Mouse (Mus musculus) olfactory bulb, adult 2 months (tissue): Measurements from ENCODE around the gene Bmpr1b. TPM values are rescaled to one million over a fixed set of nuclear protein-coding genes. Genes with fewer than 3 reads are reported as not detected.

ENCODE experiments used
- H3K27ac ChIP-seq: fragments of 200-500 bp; 2 replicates; pipeline ENCODE4 v1.5.1; 2012; ENCODE audit warnings: low read depth, low read length; ENCODE audit not compliant: insufficient read depth
- H3K4me1 ChIP-seq: fragments of 200-500 bp; 2 replicates; pipeline ENCODE4 v1.6.1; 2012; ENCODE audit warnings: low read length; ENCODE audit not compliant: control insufficient read depth, insufficient read depth
- H3K4me3 ChIP-seq: fragments of 200-500 bp; 2 replicates; pipeline ENCODE4 v1.5.1; 2012; ENCODE audit warnings: mild to moderate bottlenecking, low read depth, low read length, moderate library complexity; ENCODE audit not compliant: insufficient read depth
- CTCF ChIP-seq: fragments of 200-500 bp; IDR thresholded peaks from 2 replicates; pipeline ENCODE4 v1.5.1; 2012; ENCODE audit warnings: low read depth, mild to moderate bottlenecking, low read length, moderate library complexity; ENCODE audit not compliant: insufficient read depth
- POLR2A ChIP-seq: fragments of 200-500 bp; IDR thresholded peaks from 2 replicates; pipeline ENCODE4 v1.6.1; 2012; ENCODE audit warnings: mild to moderate bottlenecking, low read depth, low read length, moderate library complexity; ENCODE audit not compliant: insufficient read depth
- WGBS: fragments of 180-500 bp; shearing (Covaris S2); methylation state at CpG from one replicate; pipeline ENCODE4 v1.1.7; 2018; 5-methylcytosine and 5-hydroxymethylcytosine counted together
- polyA plus RNA-seq: library from polyadenylated mRNA; stranded (reverse); fragments of >200 nt; gene quantifications from 2 replicates; pipeline ENCODE4 v1.2.4, GENCODE M21; 2012; ENCODE audit warnings: low replicate concordance; ENCODE audit not compliant: missing spikeins, insufficient read depth, insufficient read length

Gene Bmpr1b
- polyA plus RNA-seq, 1 experiment, result not detected

- WGBS, result 48% methylated on average over 16 of the region's 16 CpGs
- peaks cover 3% of the 10 kb centered on the region for H3K4me1 ChIP-seq
- H3K27ac ChIP-seq, result peak overlapping the region; percentile 56; the same call in 1 of the 2 replicates
Measured at GRCm38 (mm10) chr3:141936594-141937272, 232.5 kb downstream of the Bmpr1b start.

GRCm38 (mm10) chr3:141932956-141933355 lies 236.3 kb downstream of the Bmpr1b start:
- 28% methylated on average over 3 of the region's 3 CpGs for WGBS
- Histone ChIP-seq H3K4me3 (no peak overlapping the region), H3K27ac (no peak overlapping the region), H3K4me1 (peaks cover 8% of the 10 kb centered on the region)
- TF ChIP-seq POLR2A (no peak), CTCF (no peak)

More at GRCm38 (mm10) chr3:141936594-141937272, 232.5 kb downstream of the Bmpr1b start:
- no peak for TF ChIP-seq CTCF
- no peak for TF ChIP-seq POLR2A
- no peak overlapping the region for H3K4me3 ChIP-seq

GRCm38 (mm10) chr3:141931372-141932092 lies 237.7 kb downstream of the Bmpr1b start:
- H3K4me3 ChIP-seq, result peak overlapping the region; percentile 0; the same call in 1 of the 2 replicates
- 16% methylated on average over 10 of the region's 10 CpGs for WGBS
- TF ChIP-seq POLR2A (no peak), CTCF (no peak)
- no peak overlapping the region for H3K27ac ChIP-seq
- H3K4me1 ChIP-seq, result peaks cover 5% of the 10 kb centered on the region

GRCm38 (mm10) chr3:141923442-141923841 lies 245.8 kb downstream of the Bmpr1b start:
- H3K27ac ChIP-seq, result no peak overlapping the region
- WGBS, result 37% methylated on average over 1 of the region's 1 CpGs

GRCm38 (mm10) chr3:141921161-141921560 lies 248.1 kb downstream of the Bmpr1b start:
- WGBS, result 56% methylated on average over 4 of the region's 4 CpGs
- TF ChIP-seq CTCF (no peak), POLR2A (no peak)
- Histone ChIP-seq H3K4me3 (no peak overlapping the region), H3K27ac (no peak overlapping the region), H3K4me1 (no peaks in the 10 kb centered on the region)

More at GRCm38 (mm10) chr3:141923442-141923841, 245.8 kb downstream of the Bmpr1b start:
- TF ChIP-seq CTCF, result no peak
- no peak for TF ChIP-seq POLR2A
- no peaks in the 10 kb centered on the region for H3K4me1 ChIP-seq
- no peak overlapping the region for H3K4me3 ChIP-seq

GRCm38 (mm10) chr3:141919661-141920060 lies 249.6 kb downstream of the Bmpr1b start:
- WGBS, result 44% methylated on average over 3 of the region's 3 CpGs
- no peak overlapping the region for H3K4me3 ChIP-seq
- H3K4me1 ChIP-seq, result no peaks in the 10 kb centered on the region
- TF ChIP-seq CTCF (no peak), POLR2A (no peak)
- no peak overlapping the region for H3K27ac ChIP-seq

- WGBS, result 89% methylated on average over 4 of the region's 4 CpGs
Measured at GRCm38 (mm10) chr3:141917166-141917565, 252.1 kb downstream of the Bmpr1b start.

GRCm38 (mm10) chr3:141915995-141916394 lies 253.2 kb downstream of the Bmpr1b start:
- no peak overlapping the region for H3K4me3 ChIP-seq
- no peaks in the 10 kb centered on the region for H3K4me1 ChIP-seq
- WGBS, result 88% methylated on average over 3 of the region's 3 CpGs
- no peak for TF ChIP-seq POLR2A
- no peak for TF ChIP-seq CTCF
- no peak overlapping the region for H3K27ac ChIP-seq

More at GRCm38 (mm10) chr3:141917166-141917565, 252.1 kb downstream of the Bmpr1b start:
- Histone ChIP-seq H3K4me1 (no peaks in the 10 kb centered on the region), H3K27ac (no peak overlapping the region), H3K4me3 (no peak overlapping the region)
- TF ChIP-seq CTCF (no peak), POLR2A (no peak)

- no peak overlapping the region for H3K27ac ChIP-seq
- H3K4me1 ChIP-seq, result no peaks in the 10 kb centered on the region
- no peak overlapping the region for H3K4me3 ChIP-seq
- TF ChIP-seq POLR2A, result no peak
- no peak for TF ChIP-seq CTCF
- 93% methylated on average over 3 of the region's 3 CpGs for WGBS
Measured at GRCm38 (mm10) chr3:141914588-141914987, 254.6 kb downstream of the Bmpr1b start.
